Mouse (Mus musculus) hindbrain, postnatal 0 days (tissue): ENCODE data around the gene Fbxl3. TPM values are rescaled to one million over a fixed set of nuclear protein-coding genes. Genes with fewer than 3 reads are reported as not detected.

Experiments
- ATAC-seq: fragments of 200-750 bp; cut with Nextera tagmentation; 2 replicates; pipeline ENCODE4 v1.8.0; 2017; ENCODE audit warnings: mild to moderate bottlenecking, moderate TSS enrichment, moderate library complexity
- DNase-seq: peaks from one replicate; pipeline ENCODE4 v3.0.0-alpha.2; 2015; ENCODE audit warnings: low spot score
- H3K27ac ChIP-seq: fragments of 300-500 bp; sonication (generic); 2 replicates; pipeline ENCODE4 v1.5.1; 2014; ENCODE audit warnings: mild to moderate bottlenecking
- H3K27me3 ChIP-seq: fragments of 300-500 bp; sonication (generic); 2 replicates; pipeline ENCODE4 v1.6.1; 2014; ENCODE audit warnings: low read length, mixed read lengths; ENCODE audit not compliant: insufficient read depth
- H3K36me3 ChIP-seq: fragments of 300-500 bp; sonication (generic); 2 replicates; pipeline ENCODE4 v1.6.1; 2014; ENCODE audit warnings: low read length, mixed read lengths; ENCODE audit not compliant: insufficient read depth
- H3K4me1 ChIP-seq: fragments of 300-500 bp; sonication (generic); 2 replicates; pipeline ENCODE4 v1.6.1; 2014; ENCODE audit warnings: antibody characterized with exemption, low read length, mixed read lengths; ENCODE audit not compliant: insufficient read depth
- H3K4me2 ChIP-seq: fragments of 300-500 bp; sonication (generic); 2 replicates; pipeline ENCODE4 v1.6.1; 2014; ENCODE audit warnings: low read depth, mild to moderate bottlenecking, low read length, moderate library complexity, mixed read lengths
- H3K4me3 ChIP-seq: fragments of 300-500 bp; sonication (generic); 2 replicates; pipeline ENCODE4 v1.5.1; 2014; ENCODE audit warnings: low read length
- H3K9ac ChIP-seq: fragments of 300-500 bp; sonication (generic); replicated peaks from 2 replicates; pipeline ENCODE4 v1.6.1; 2014; ENCODE audit warnings: mild to moderate bottlenecking, low read length, moderate library complexity, mixed read lengths
- H3K9me3 ChIP-seq: fragments of 300-500 bp; sonication (generic); 2 replicates; pipeline ENCODE4 v1.6.1; 2016; ENCODE audit warnings: low read length, mixed read lengths
- CTCF ChIP-seq: IDR thresholded peaks from 2 replicates; pipeline ENCODE4 v1.5.1; 2016; ENCODE audit warnings: antibody characterized with exemption, control low read depth, low read depth
- WGBS: fragments of 180-500 bp; shearing (Covaris S2); extraction: QIAGEN DNeasy Blood & Tissue Kit; methylation state at CpG from one replicate; pipeline ENCODE4 v1.1.7; 2014; 5-methylcytosine and 5-hydroxymethylcytosine counted together
- polyA plus RNA-seq: library from polyadenylated mRNA; unstranded; fragments of >200 nt; fragmentation: Nextera tagmentation; extraction: Ambion mirVana; gene quantifications from 2 replicates; pipeline ENCODE4 v1.2.1, GENCODE M21; 2015
- total RNA-seq: library from RNA; depleted of rRNA; stranded (reverse); fragments of >200 nt; gene quantifications from 2 replicates; pipeline ENCODE4 v1.2.3, GENCODE M21; 2014; rRNA removed

The Fbxl3 gene
- total and polyA plus RNA-seq, 2 experiments from 2014 or later: 27.4 to 61.6 TPM

DNA sequence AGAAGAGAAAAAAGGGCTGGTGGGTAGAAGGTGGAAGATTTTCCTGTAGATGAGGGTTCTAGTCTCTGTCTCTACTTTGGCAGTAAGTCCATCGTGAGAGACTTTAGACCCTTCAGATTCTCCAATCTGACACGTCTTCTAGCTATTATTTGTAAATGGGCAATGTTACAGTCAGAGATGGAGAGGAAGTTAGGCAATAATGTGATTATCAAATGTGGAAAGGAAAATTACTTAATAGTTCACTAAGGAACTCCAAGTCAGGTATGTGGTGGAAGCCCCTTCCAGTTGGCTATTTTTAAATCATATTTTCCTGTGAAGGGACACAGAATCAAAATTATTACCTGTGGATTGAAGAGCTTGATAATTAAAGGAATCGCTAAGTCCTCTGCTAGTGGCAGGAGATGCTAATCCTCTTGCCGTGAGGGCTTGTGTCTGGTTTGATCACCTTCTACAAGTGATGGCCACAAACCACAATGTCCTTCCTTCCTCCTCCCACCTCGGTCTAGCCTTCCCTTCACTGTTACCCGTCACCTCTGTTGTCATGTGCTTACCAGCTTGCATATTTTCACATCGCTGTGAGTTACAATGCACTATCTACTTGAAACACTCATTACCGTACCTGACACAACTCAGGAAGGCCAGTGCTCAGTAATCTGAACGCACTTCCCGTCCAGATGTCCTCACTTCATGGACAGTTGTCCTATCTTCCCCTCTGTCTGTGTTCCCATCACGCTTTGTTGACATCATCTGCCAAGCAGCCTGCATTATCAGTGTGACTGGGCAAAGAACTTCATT is 50.9 kb downstream of the Fbxl3 start:
- 90% methylated on average over 11 of the region's 11 CpGs for WGBS

GRCm38 (mm10) chr14:103046677-103047076 is 52.7 kb downstream of the Fbxl3 start, which contains the start of gene Acod1:
TSS of gene Acod1 (plus strand) at chr14:103046977.
- H3K27me3 ChIP-seq: no peaks in the 10 kb centered on the region
- DNase-seq (no peak), ATAC-seq (no peak)
- H3K4me2 ChIP-seq: no peak within 1 kb of the TSS
- H3K4me3 ChIP-seq: no peak within 1 kb of the TSS
- TF ChIP-seq CTCF: no peak
- no peak within 1 kb of the TSS for H3K9ac ChIP-seq
- no peaks in the 10 kb centered on the region for H3K36me3 ChIP-seq
- no peaks in the 10 kb centered on the region for H3K4me1 ChIP-seq
- no peak within 1 kb of the TSS for H3K27ac ChIP-seq
- no peaks in the 10 kb centered on the region for H3K9me3 ChIP-seq
- WGBS: 80% methylated on average over 2 of the region's 2 CpGs

More for the DNA sequence above, 50.9 kb downstream of the Fbxl3 start:
- Histone ChIP-seq H3K9me3 (no peaks in the 10 kb centered on the region), H3K36me3 (no peaks in the 10 kb centered on the region), H3K4me1 (no peaks in the 10 kb centered on the region), H3K4me2 (no peak overlapping the region), H3K9ac (no peak overlapping the region), H3K27me3 (no peaks in the 10 kb centered on the region), H3K27ac (no peak overlapping the region), H3K4me3 (no peak overlapping the region)
- DNase-seq: no peak
- no peak for ATAC-seq
- no peak for TF ChIP-seq CTCF

DNA sequence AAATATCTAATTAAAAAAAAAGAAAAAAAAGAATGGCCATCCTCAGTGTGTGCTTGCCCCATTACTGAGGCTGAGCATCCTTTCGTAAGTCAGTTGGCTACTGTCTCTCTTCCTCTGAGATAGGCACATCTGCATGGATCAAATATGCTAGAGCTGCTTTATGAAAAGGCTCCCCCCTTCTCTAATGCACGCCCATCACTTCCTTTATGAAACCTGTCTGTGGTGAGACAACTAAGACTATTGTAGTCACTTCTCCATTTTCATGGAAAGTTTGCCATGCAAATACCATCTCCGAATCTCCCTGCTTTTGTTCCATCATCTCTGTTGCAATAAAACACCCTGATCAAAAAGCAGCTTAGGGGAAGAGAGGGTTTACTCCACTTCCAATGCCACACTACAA is 62.4 kb downstream of the Fbxl3 start:
- DNase-seq (no peak), ATAC-seq (no peak)
- H3K4me2 ChIP-seq: no peak overlapping the region
- H3K36me3 ChIP-seq: no peaks in the 10 kb centered on the region
- H3K9ac ChIP-seq: no peak overlapping the region
- no peak overlapping the region for H3K4me3 ChIP-seq
- no peak for TF ChIP-seq CTCF
- H3K9me3 ChIP-seq: no peaks in the 10 kb centered on the region
- H3K27ac ChIP-seq: no peak overlapping the region
- WGBS: 74% methylated on average over 3 of the region's 3 CpGs
- no peaks in the 10 kb centered on the region for H3K4me1 ChIP-seq
- no peaks in the 10 kb centered on the region for H3K27me3 ChIP-seq

GRCm38 (mm10) chr14:103034076-103034475 is 65.3 kb downstream of the Fbxl3 start:
- H3K4me1 ChIP-seq: no peaks in the 10 kb centered on the region
- no peaks in the 10 kb centered on the region for H3K27me3 ChIP-seq
- 86% methylated on average over 9 of the region's 9 CpGs for WGBS
- TF ChIP-seq CTCF: no peak
- no peak overlapping the region for H3K27ac ChIP-seq
- H3K4me2 ChIP-seq: no peak overlapping the region
- ATAC-seq (no peak), DNase-seq (no peak)
- no peaks in the 10 kb centered on the region for H3K36me3 ChIP-seq
- no peak overlapping the region for H3K9ac ChIP-seq
- H3K4me3 ChIP-seq: no peak overlapping the region
- no peaks in the 10 kb centered on the region for H3K9me3 ChIP-seq

- no peaks in the 10 kb centered on the region for H3K27me3 ChIP-seq
- TF ChIP-seq CTCF: no peak
- no peaks in the 10 kb centered on the region for H3K4me1 ChIP-seq
- no peaks in the 10 kb centered on the region for H3K9me3 ChIP-seq
- WGBS: 81% methylated on average over 10 of the region's 10 CpGs
- no peak overlapping the region for H3K4me2 ChIP-seq
- H3K9ac ChIP-seq: no peak overlapping the region
- DNase-seq (no peak), ATAC-seq (no peak)
- no peak overlapping the region for H3K27ac ChIP-seq
- no peak overlapping the region for H3K4me3 ChIP-seq
- H3K36me3 ChIP-seq: no peaks in the 10 kb centered on the region
Measured at GRCm38 (mm10) chr14:103033271-103033823, 66.0 kb downstream of the Fbxl3 start.

Other genes with a start within 250 kb of the Fbxl3 start
- gene Kctd12, start 116.9 kb downstream of the Fbxl3 start, total RNA-seq: 93.9 and 98.8 TPM in 2 replicates
- gene Kctd12, start 116.9 kb downstream of the Fbxl3 start, polyA plus RNA-seq: 11.1 and 12.6 TPM in 2 replicates
- gene Acod1, start 52.6 kb downstream of the Fbxl3 start, total RNA-seq: not detected in 2 replicates
- gene Acod1, start 52.6 kb downstream of the Fbxl3 start, polyA plus RNA-seq: not detected in 2 replicates
- gene Cln5, start 29.4 kb downstream of the Fbxl3 start, total RNA-seq: 11.8 and 14.9 TPM in 2 replicates
- 14.0 and 14.5 TPM in 2 replicates for gene Cln5, start 29.4 kb downstream of the Fbxl3 start, polyA plus RNA-seq
- 86.1 and 89.3 TPM in 2 replicates for gene Mycbp2, start 247.2 kb upstream of the Fbxl3 start, total RNA-seq
- gene Mycbp2, start 247.2 kb upstream of the Fbxl3 start, polyA plus RNA-seq: 54.1 and 57.3 TPM in 2 replicates